Mouse (Mus musculus) liver, postnatal 0 days (tissue): ENCODE measurements at regions not wholly inside any gene's neighbourhood (a gene's known extent, or its start where the extent isn't known, plus 50 kb on each side); places are given as distances from the start of the nearest gene placed in this dataset.

Experiments
- ATAC-seq: fragments of 200-750 bp; cut with Nextera tagmentation; 2 replicates; pipeline ENCODE4 v1.8.0; 2017; ENCODE audit warnings: mild to moderate bottlenecking, moderate library complexity
- DNase-seq: peaks from one replicate; pipeline ENCODE4 v3.0.0-alpha.2; 2016
- H3K27ac ChIP-seq: fragments of 300-500 bp; sonication (generic); 2 replicates; pipeline ENCODE4 v1.5.1; 2014; ENCODE audit warnings: antibody characterized with exemption, moderate library complexity, mild to moderate bottlenecking, low read depth
- H3K27me3 ChIP-seq: fragments of 300-500 bp; sonication (generic); 2 replicates; pipeline ENCODE4 v1.6.1; 2014; ENCODE audit warnings: low read length, control low read depth, mixed read lengths; ENCODE audit not compliant: insufficient read depth
- H3K36me3 ChIP-seq: fragments of 300-500 bp; sonication (generic); replicated peaks from 2 replicates; pipeline ENCODE4 v1.6.1; 2014; ENCODE audit warnings: mild to moderate bottlenecking, control low read depth, low read length, moderate library complexity, mixed read lengths; ENCODE audit not compliant: insufficient read depth
- H3K4me1 ChIP-seq: fragments of 300-500 bp; sonication (generic); 2 replicates; pipeline ENCODE4 v1.6.1; 2014; ENCODE audit warnings: antibody characterized with exemption, mild to moderate bottlenecking, control low read depth; ENCODE audit not compliant: insufficient read depth
- H3K4me2 ChIP-seq: fragments of 300-500 bp; sonication (generic); 2 replicates; pipeline ENCODE4 v1.6.1; 2014; ENCODE audit warnings: low read depth, mild to moderate bottlenecking, low read length, moderate library complexity, mixed read lengths
- H3K4me3 ChIP-seq: fragments of 300-500 bp; sonication (generic); 2 replicates; pipeline ENCODE4 v1.5.1; 2014; ENCODE audit warnings: low read depth, low read length
- H3K9ac ChIP-seq: fragments of 300-500 bp; sonication (generic); replicated peaks from 2 replicates; pipeline ENCODE4 v1.6.1; 2014; ENCODE audit warnings: mild to moderate bottlenecking, moderate library complexity
- H3K9me3 ChIP-seq: fragments of 300-500 bp; sonication (generic); 2 replicates; pipeline ENCODE4 v1.6.1; 2016; ENCODE audit warnings: mild to moderate bottlenecking, control low read depth, low read length, mixed read lengths
- CTCF ChIP-seq: sonication (generic); IDR thresholded peaks from 2 replicates; pipeline ENCODE4 v1.5.1; 2016; ENCODE audit warnings: antibody characterized with exemption, low read depth
- EP300 ChIP-seq: IDR thresholded peaks from 2 replicates; pipeline ENCODE4 v1.6.1; 2016; ENCODE audit warnings: antibody characterized with exemption, low read depth, mild to moderate bottlenecking
- WGBS: fragments of 180-500 bp; shearing (Covaris S2); extraction: QIAGEN DNeasy Blood & Tissue Kit; methylation state at CpG from one replicate; pipeline ENCODE4 v1.1.7; 2014; ENCODE audit not compliant: insufficient replicate concordance; 5-methylcytosine and 5-hydroxymethylcytosine counted together

GRCm38 (mm10) chr1:193543284-193543683, 173.2 kb upstream of the Camk1g start:
- Histone ChIP-seq H3K4me1 (peaks cover 7% of the 10 kb centered on the region; the same call in 1 of the 2 replicates), H3K9me3 (no peaks in the 10 kb centered on the region), H3K36me3 (no peaks in the 10 kb centered on the region), H3K4me2 (no peak overlapping the region), H3K4me3 (no peak overlapping the region), H3K9ac (no peak overlapping the region), H3K27ac (peak overlapping the region; percentile 84), H3K27me3 (no peaks in the 10 kb centered on the region)
- peak; percentile 58 for DNase-seq
- peak; percentile 93 for ATAC-seq
- no peak for TF ChIP-seq CTCF
- TF ChIP-seq EP300, result peak; percentile 69
- WGBS, result 55% methylated on average over 4 of the region's 4 CpGs

- TF ChIP-seq EP300 (no peak), CTCF (no peak)
- 54% methylated on average over 13 of the region's 13 CpGs for WGBS
- H3K27me3 ChIP-seq, result no peaks in the 10 kb centered on the region
- no peak overlapping the region for H3K4me3 ChIP-seq
- no peak overlapping the region for H3K4me2 ChIP-seq
- no peak for ATAC-seq
- no peak overlapping the region for H3K27ac ChIP-seq
- no peaks in the 10 kb centered on the region for H3K36me3 ChIP-seq
- no peaks in the 10 kb centered on the region for H3K9me3 ChIP-seq
- no peak overlapping the region for H3K9ac ChIP-seq
- peaks cover 7% of the 10 kb centered on the region; the same call in 1 of the 2 replicates for H3K4me1 ChIP-seq
- DNase-seq, result no peak
These were observed 172.0 kb upstream of the Camk1g start for GRCm38 (mm10) chr1:193541934-193542580.

GRCm38 (mm10) chr1:193541281-193541680, 171.2 kb upstream of the Camk1g start:
- H3K36me3 ChIP-seq, result no peaks in the 10 kb centered on the region
- no peak overlapping the region for H3K4me3 ChIP-seq
- TF ChIP-seq CTCF, result no peak
- TF ChIP-seq EP300, result no peak
- no peaks in the 10 kb centered on the region for H3K27me3 ChIP-seq
- no peak overlapping the region for H3K9ac ChIP-seq
- 76% methylated on average over 4 of the region's 4 CpGs for WGBS
- ATAC-seq (no peak), DNase-seq (no peak)
- no peak overlapping the region for H3K4me2 ChIP-seq
- H3K4me1 ChIP-seq, result peaks cover 7% of the 10 kb centered on the region; the same call in 1 of the 2 replicates
- no peak overlapping the region for H3K27ac ChIP-seq
- H3K9me3 ChIP-seq, result no peaks in the 10 kb centered on the region

GRCm38 (mm10) chr1:193540486-193540885, 170.4 kb upstream of the Camk1g start:
- Histone ChIP-seq H3K4me2 (no peak overlapping the region), H3K27ac (no peak overlapping the region), H3K4me3 (no peak overlapping the region), H3K9me3 (no peaks in the 10 kb centered on the region), H3K36me3 (no peaks in the 10 kb centered on the region), H3K4me1 (peaks cover 7% of the 10 kb centered on the region; the same call in 1 of the 2 replicates), H3K27me3 (no peaks in the 10 kb centered on the region), H3K9ac (no peak overlapping the region)
- DNase-seq (no peak), ATAC-seq (no peak)
- no peak for TF ChIP-seq EP300
- TF ChIP-seq CTCF, result no peak
- 76% methylated on average over 5 of the region's 5 CpGs for WGBS

GRCm38 (mm10) chr1:193539261-193539660, 169.2 kb upstream of the Camk1g start:
- Histone ChIP-seq H3K9me3 (no peaks in the 10 kb centered on the region), H3K4me3 (no peak overlapping the region), H3K9ac (no peak overlapping the region), H3K4me2 (no peak overlapping the region), H3K36me3 (no peaks in the 10 kb centered on the region), H3K27me3 (no peaks in the 10 kb centered on the region), H3K4me1 (peaks cover 2% of the 10 kb centered on the region; the same call in 1 of the 2 replicates), H3K27ac (no peak overlapping the region)
- WGBS, result 85% methylated on average over 6 of the region's 6 CpGs
- DNase-seq (no peak), ATAC-seq (no peak)
- TF ChIP-seq CTCF (no peak), EP300 (no peak)

- DNase-seq (no peak), ATAC-seq (no peak)
- Histone ChIP-seq H3K4me1 (peaks cover under 1% of the 10 kb centered on the region; the same call in 1 of the 2 replicates), H3K4me2 (no peak overlapping the region), H3K4me3 (no peak overlapping the region), H3K9me3 (no peaks in the 10 kb centered on the region), H3K9ac (no peak overlapping the region), H3K27me3 (no peaks in the 10 kb centered on the region), H3K36me3 (no peaks in the 10 kb centered on the region), H3K27ac (no peak overlapping the region)
- TF ChIP-seq CTCF, result no peak
- no peak for TF ChIP-seq EP300
- 55% methylated on average over 2 of the region's 2 CpGs for WGBS
These were observed 168.3 kb upstream of the Camk1g start for GRCm38 (mm10) chr1:193538425-193538824.

GRCm38 (mm10) chr1:193537616-193538015, 167.5 kb upstream of the Camk1g start:
- H3K27ac ChIP-seq, result no peak overlapping the region
- H3K4me1 ChIP-seq, result no peaks in the 10 kb centered on the region
- WGBS, result 80% methylated on average over 5 of the region's 5 CpGs
- H3K9ac ChIP-seq, result no peak overlapping the region
- no peak for DNase-seq
- H3K4me2 ChIP-seq, result no peak overlapping the region
- H3K9me3 ChIP-seq, result no peaks in the 10 kb centered on the region
- TF ChIP-seq CTCF (no peak), EP300 (no peak)
- no peaks in the 10 kb centered on the region for H3K36me3 ChIP-seq
- no peak overlapping the region for H3K4me3 ChIP-seq
- H3K27me3 ChIP-seq, result no peaks in the 10 kb centered on the region
- ATAC-seq, result no peak
